Mouse (Mus musculus) embryonic fibroblast, embryonic 13.5 days (primary cell): Measurements from ENCODE around the gene Pcsk1.

Experiments used
- CTCF ChIP-seq: IDR thresholded peaks from 2 replicates; pipeline ENCODE4 v1.5.1; 2011; ENCODE audit warnings: mild to moderate bottlenecking, control low read depth, low read length, moderate library complexity, borderline replicate concordance; ENCODE audit not compliant: insufficient read depth
- POLR2A ChIP-seq: IDR thresholded peaks from 2 replicates; pipeline ENCODE4 v1.6.1; 2011; ENCODE audit warnings: low read depth, mild to moderate bottlenecking, control low read depth, low read length, moderate library complexity

DNA sequence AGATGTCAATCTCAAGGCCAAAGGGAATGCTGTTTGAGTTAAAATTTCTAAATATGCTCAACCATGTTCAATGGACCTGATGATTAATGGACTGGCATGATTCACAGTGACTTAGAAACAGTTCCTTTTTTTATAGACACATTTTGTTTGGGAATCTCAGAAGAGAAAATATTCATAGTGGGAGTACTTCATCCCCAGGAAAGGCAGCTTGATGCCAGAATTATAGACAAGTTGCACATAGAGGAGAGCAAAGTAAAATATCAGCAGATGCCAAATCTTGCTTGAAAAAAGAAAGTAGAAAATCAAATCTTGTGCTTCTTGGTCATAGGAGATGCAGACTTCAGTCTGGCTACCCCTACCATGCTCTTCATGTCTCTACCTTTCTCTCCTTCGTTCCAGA is 25.2 kb downstream of the Pcsk1 start:
- TF ChIP-seq CTCF (no peak), POLR2A (no peak)
